Mouse (Mus musculus) embryonic facial prominence, embryonic 11.5 days (tissue): Measurements from ENCODE around the gene Mtmr4. TPM values are rescaled to one million over a fixed set of nuclear protein-coding genes. Genes with fewer than 3 reads are reported as not detected.
A peak's percentile ranks its signal among the peaks of the same experiment; 100 is the strongest.

Source experiments
- ATAC-seq: fragments of 200-750 bp; cut with Nextera tagmentation; replicated peaks from 2 replicates; pipeline ENCODE4 v1.8.0; 2017; ENCODE audit warnings: low read depth; ENCODE audit not compliant: insufficient number of reproducible peaks, low FRiP score, low TSS enrichment
- DNase-seq: peaks from one replicate; pipeline ENCODE4 v3.0.0-alpha.2; 2015; ENCODE audit warnings: low spot score
- H3K27ac ChIP-seq: fragments of 300-500 bp; sonication (generic); replicated peaks from 2 replicates; pipeline ENCODE4 v1.5.1; 2014; ENCODE audit warnings: mild to moderate bottlenecking, low read depth, low read length, control low read depth
- H3K27me3 ChIP-seq: fragments of 300-500 bp; sonication (generic); 2 replicates; pipeline ENCODE4 v1.6.1; 2014; ENCODE audit warnings: mild to moderate bottlenecking, low read length, moderate library complexity, mixed read lengths; ENCODE audit not compliant: control insufficient read depth, insufficient read depth
- H3K36me3 ChIP-seq: fragments of 300-500 bp; sonication (generic); replicated peaks from 2 replicates; pipeline ENCODE4 v1.6.1; 2014; ENCODE audit warnings: low read depth, mild to moderate bottlenecking, low read length, moderate library complexity, mixed read lengths; ENCODE audit not compliant: control insufficient read depth, insufficient read depth
- H3K4me1 ChIP-seq: fragments of 300-500 bp; sonication (generic); 2 replicates; pipeline ENCODE4 v1.6.1; 2014; ENCODE audit warnings: low read length, mixed read lengths; ENCODE audit not compliant: control insufficient read depth, insufficient read depth
- H3K4me2 ChIP-seq: fragments of 300-500 bp; sonication (generic); 2 replicates; pipeline ENCODE4 v1.6.1; 2014; ENCODE audit warnings: low read depth, mild to moderate bottlenecking, control low read depth, low read length, moderate library complexity
- H3K4me3 ChIP-seq: fragments of 300-500 bp; sonication (generic); 2 replicates; pipeline ENCODE4 v1.5.1; 2014; ENCODE audit warnings: low read depth, low read length, control low read depth
- H3K9ac ChIP-seq: fragments of 300-500 bp; sonication (generic); replicated peaks from 2 replicates; pipeline ENCODE4 v1.6.1; 2014; ENCODE audit warnings: mild to moderate bottlenecking, control low read depth, low read length
- H3K9me3 ChIP-seq: fragments of 300-500 bp; sonication (generic); replicated peaks from 2 replicates; pipeline ENCODE4 v1.6.1; 2016; ENCODE audit warnings: mild to moderate bottlenecking, low read length, inconsistent platforms, mixed read lengths; ENCODE audit not compliant: control insufficient read depth
- WGBS: fragments of 180-500 bp; shearing (Covaris S2); extraction: QIAGEN DNeasy Blood & Tissue Kit; methylation state at CpG from one replicate; pipeline ENCODE4 v1.1.7; 2014; 5-methylcytosine and 5-hydroxymethylcytosine counted together
- polyA plus RNA-seq: library from polyadenylated mRNA; unstranded; fragments of >200 nt; fragmentation: Nextera tagmentation; extraction: Ambion mirVana; gene quantifications from 2 replicates; pipeline ENCODE4 v1.2.1, GENCODE M21; 2014

Gene Mtmr4
- polyA plus RNA-seq, 1 experiment from 2014 or later: 61.9 TPM

DNA sequence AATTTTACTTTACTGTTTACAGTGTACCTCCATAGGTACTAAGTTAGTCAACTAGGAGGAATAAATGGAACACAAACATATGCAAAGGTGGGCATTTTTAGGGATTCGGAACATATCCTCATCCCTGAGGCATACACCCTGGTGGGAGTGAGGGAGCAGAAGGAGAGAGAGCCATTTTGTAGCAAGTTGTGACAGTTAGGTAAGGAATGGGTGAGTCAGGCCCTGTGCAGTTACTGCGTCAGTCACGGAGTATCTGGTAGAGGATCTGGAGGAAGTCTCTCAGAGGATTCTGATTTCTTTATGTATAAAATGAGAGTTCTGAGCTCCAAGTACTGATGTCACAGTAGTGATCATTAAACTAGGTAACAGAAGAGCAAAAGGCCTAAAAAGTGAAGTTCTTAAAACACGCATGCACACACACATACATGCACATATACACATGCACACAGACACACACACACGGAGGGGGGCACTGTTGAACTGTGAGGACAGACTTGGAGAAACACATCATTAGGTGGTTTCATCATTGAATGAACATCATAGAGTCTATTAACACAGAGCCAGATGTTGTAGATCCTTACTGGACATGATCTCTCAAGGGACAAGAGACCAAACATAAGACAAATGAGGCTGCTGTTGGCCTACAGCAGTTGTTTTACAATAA is 4.6 kb upstream of the Mtmr4 start:
- DNase-seq (no peak), ATAC-seq (no peak)
- Histone ChIP-seq H3K4me3 (no peak overlapping the region), H3K9me3 (no peaks in the 10 kb centered on the region), H3K4me2 (no peak overlapping the region), H3K36me3 (no peaks in the 10 kb centered on the region), H3K9ac (no peak overlapping the region), H3K4me1 (no peaks in the 10 kb centered on the region), H3K27ac (no peak overlapping the region), H3K27me3 (no peaks in the 10 kb centered on the region)
- 87% methylated on average over 5 of the region's 5 CpGs for whole genome bisulfite sequencing

DNA sequence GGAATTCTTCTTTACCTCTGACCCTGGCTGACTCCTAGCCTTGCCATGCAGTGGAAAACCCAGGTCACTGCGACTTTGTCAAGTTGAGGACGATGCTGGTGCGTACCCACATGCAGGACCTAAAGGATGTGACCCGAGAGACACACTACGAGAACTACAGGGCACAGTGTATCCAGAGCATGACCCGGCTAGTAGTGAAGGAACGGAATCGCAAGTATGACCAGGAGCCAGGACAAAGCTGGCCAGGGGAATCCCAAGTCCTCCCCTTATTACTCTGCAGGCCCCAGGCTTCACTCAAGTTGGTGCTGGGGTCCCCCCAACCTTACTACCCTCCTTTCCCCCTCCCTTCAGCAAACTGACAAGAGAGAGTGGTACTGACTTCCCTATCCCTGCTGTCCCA is 2.4 kb upstream of the Mtmr4 start:
- Histone ChIP-seq H3K9ac (no peak overlapping the region), H3K4me1 (no peaks in the 10 kb centered on the region; the same call in 1 of the 2 replicates), H3K4me2 (no peak overlapping the region), H3K4me3 (no peak overlapping the region), H3K9me3 (no peaks in the 10 kb centered on the region), H3K27me3 (no peaks in the 10 kb centered on the region), H3K36me3 (no peaks in the 10 kb centered on the region), H3K27ac (no peak overlapping the region)
- ATAC-seq (no peak), DNase-seq (no peak)
- 93% methylated on average over 8 of the region's 8 CpGs for WGBS

DNA sequence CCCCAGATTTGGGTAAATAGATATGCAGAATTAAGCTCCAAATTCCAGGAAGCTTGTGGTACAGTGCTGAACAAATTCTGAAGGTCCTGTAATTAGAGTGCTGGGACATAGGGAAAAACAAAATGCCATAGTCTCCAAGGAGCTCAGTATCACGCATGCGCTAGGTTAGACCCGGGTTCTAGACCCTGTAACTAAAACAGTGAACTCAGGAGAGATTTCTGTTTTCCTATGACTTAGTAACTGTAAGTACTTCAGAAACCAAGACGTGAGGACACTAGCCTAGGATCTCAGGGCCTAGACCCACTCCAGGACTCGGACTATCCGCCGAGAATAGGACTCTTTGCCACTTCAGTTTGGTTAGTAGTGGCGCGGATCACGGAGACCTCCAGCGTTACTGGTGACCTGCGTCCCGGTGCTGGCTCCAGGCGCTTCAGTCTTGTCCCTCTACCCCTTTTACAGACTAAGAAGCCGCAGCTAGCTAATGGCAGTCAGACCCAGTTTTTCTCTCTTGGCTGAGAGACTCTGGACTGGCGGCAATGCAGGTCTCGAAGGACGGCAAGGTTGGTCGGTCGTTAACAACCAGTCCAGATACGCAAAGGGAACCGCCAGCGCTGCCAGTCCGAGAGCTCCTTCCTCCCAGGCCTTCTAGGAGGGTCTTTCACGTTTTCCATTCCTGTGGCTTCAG is 979 bp upstream of the Mtmr4 start:
- Histone ChIP-seq H3K27me3 (no peaks in the 10 kb centered on the region), H3K9ac (peak overlapping the region; percentile 89), H3K9me3 (no peaks in the 10 kb centered on the region), H3K36me3 (no peaks in the 10 kb centered on the region), H3K4me2 (peak overlapping the region; percentile 78), H3K27ac (peak overlapping the region; percentile 80), H3K4me1 (peaks cover under 1% of the 10 kb centered on the region), H3K4me3 (peak overlapping the region; percentile 76)
- DNase-seq: peak; percentile 50
- ATAC-seq: no peak
- WGBS: 2% methylated on average over 25 of the region's 25 CpGs

DNA sequence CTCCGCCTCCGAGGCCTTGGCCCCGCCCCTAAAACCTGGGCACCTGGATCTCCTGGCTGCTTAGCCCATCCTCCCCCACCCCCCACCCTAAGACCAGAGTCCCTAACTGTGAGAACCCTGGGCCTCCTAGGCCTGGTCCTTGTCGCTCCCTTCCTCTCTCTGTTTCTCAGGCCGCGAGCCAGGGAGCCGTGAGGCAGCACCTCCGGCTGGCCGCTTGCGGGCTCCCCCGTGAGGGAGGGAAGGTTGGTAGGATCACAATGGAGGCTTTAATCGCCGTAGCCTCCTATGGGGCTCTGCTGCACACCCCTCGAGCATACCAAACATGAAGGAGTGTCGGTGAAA is 363 bp downstream of the Mtmr4 start:
- Histone ChIP-seq H3K9ac (peak overlapping the region; percentile 85), H3K4me3 (peak overlapping the region; percentile 81), H3K4me2 (peak overlapping the region; percentile 88), H3K9me3 (no peaks in the 10 kb centered on the region), H3K36me3 (no peaks in the 10 kb centered on the region; the same call in 1 of the 2 replicates), H3K4me1 (peaks cover 6% of the 10 kb centered on the region), H3K27ac (peak overlapping the region; percentile 75), H3K27me3 (no peaks in the 10 kb centered on the region)
- 1% methylated on average over 12 of the region's 15 CpGs for WGBS
- no peak for DNase-seq
- peak; percentile 32 for ATAC-seq

DNA sequence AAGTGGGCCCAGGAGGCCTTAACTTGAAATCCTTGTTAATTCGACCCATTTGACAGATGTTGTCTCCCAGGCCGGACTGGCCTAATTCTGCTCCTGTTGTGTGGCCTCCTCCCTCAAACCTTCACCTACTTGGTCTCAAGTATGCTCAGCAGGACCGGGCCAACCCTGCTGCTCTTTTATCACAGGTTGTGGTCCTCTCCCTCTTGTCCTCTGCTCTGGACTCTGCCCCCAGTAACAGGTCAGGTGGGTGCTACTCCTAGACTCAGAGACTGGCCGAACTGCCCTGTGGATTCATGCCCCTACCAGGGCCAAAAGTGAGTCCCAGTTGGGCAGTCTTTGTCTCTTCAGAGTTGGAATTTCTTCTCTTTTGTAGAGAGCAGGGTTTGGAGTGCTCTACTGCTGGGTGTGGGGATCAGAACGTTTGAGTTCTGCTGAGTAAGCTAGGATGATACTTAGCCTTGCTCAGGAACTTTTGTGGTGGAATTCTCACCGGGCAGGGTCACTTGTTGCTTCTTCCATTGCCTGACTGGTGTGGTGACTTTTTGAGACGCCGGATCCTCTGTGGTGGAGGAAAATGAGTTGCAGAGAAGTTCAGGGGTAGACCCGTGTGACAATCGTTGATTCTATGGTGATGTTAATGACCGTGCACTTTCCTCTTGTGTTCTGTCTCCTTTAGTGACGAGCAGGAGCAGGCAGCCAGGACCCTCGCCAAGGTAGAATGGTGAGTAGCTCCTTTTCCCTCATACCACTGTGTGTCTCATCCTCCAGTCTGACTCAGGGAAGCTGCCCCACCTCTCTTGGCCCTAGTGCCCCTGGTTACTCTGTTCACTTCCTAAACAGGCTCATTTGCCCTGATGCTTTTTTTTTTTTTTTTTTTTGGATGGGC is 994 bp downstream of the Mtmr4 start:
- peak overlapping the region; percentile 75 for H3K27ac ChIP-seq
- peak overlapping the region; percentile 81 for H3K4me3 ChIP-seq
- 38% methylated on average over 13 of the region's 13 CpGs for WGBS

DNA sequence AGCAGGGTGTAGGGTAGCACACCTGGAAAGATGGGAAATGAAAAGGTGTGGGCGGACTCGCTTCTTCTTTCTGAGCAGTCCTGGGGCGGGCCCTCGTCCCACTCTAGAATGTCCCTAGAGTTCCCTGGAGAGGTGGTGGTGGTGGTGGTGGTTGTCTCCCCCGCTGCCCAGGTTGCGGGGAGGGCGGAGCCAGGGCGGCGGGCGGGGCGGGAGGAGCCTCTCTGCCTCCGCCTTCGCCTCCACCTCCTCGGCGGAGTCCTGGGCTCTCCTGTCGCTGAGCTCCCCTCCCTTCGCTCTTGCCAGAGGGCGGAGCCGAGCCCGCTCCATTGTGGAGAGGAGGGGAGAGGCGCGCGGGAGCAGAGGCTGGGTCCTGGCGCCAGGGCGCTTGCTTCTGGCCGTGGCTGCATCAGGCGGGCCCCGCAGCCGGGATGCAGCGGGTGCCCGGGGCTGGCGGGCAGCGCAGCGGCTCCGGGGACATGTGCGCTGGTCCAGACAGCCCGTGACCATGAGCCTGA is 3.4 kb downstream of the Mtmr4 start:
- Histone ChIP-seq H3K27ac (peak overlapping the region; percentile 62), H3K4me2 (peak overlapping the region; percentile 84), H3K27me3 (no peaks in the 10 kb centered on the region), H3K4me3 (peak overlapping the region; percentile 78), H3K9me3 (no peaks in the 10 kb centered on the region), H3K4me1 (peaks cover 6% of the 10 kb centered on the region), H3K9ac (peak overlapping the region; percentile 96), H3K36me3 (peaks cover 12% of the 10 kb centered on the region)
- DNase-seq (peak; percentile 94), ATAC-seq (peak; percentile 35)
- WGBS: 1% methylated on average over 33 of the region's 37 CpGs

More for the DNA sequence above, 994 bp downstream of the Mtmr4 start:
- peak overlapping the region; percentile 88 for H3K4me2 ChIP-seq
- no peak for ATAC-seq
- no peaks in the 10 kb centered on the region; the same call in 1 of the 2 replicates for H3K36me3 ChIP-seq
- no peak for DNase-seq
- H3K9ac ChIP-seq: peak overlapping the region; percentile 85
- H3K9me3 ChIP-seq: no peaks in the 10 kb centered on the region
- H3K27me3 ChIP-seq: no peaks in the 10 kb centered on the region
- peaks cover 6% of the 10 kb centered on the region for H3K4me1 ChIP-seq

DNA sequence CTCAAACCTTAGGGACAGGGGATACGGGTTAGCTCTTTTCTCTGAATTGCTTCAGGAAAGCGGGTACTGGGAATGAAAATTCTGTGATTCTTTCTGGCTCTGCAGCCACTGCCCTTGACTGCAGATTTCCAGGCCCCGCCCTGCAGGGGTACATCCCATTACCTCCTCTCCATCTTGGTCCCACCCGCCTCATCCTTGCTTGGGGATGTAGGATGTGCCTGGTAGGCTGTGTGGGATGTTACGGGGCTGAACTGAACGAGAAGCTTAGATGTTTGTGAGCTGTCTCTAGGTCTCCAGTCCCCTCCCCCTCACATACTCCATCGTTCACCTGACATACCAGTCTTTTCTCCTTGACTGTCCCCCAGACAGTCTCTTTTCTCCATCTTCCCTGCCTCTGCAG is 4.0 kb downstream of the Mtmr4 start:
- H3K27ac ChIP-seq: peak overlapping the region; percentile 62
- peaks cover 14% of the 10 kb centered on the region for H3K36me3 ChIP-seq
- ATAC-seq: no peak
- peak overlapping the region; percentile 84 for H3K4me2 ChIP-seq
- 2% methylated on average over 7 of the region's 7 CpGs for WGBS
- no peaks in the 10 kb centered on the region for H3K9me3 ChIP-seq
- peak; percentile 46 for DNase-seq
- peaks cover 6% of the 10 kb centered on the region for H3K4me1 ChIP-seq
- peak overlapping the region; percentile 78 for H3K4me3 ChIP-seq
- peak overlapping the region; percentile 96 for H3K9ac ChIP-seq
- no peaks in the 10 kb centered on the region for H3K27me3 ChIP-seq
